Mouse (Mus musculus): ENCODE measurements around the gene Wnt16. TPM values are rescaled to one million over a fixed set of nuclear protein-coding genes. Genes with fewer than 3 reads are reported as not detected.

Gene Wnt16
- total RNA-seq, 2 experiments from 2014 or later = not detected

GRCm38 (mm10) chr6:22325364-22326072 lies 37.5 kb downstream of the Wnt16 start:
- ATAC-seq (ENCODE audit: poor library complexity, severe bottlenecking) = peak; percentile 96

GRCm38 (mm10) chr6:22326289-22326688 lies 38.3 kb downstream of the Wnt16 start:
- ATAC-seq (ENCODE audit: poor library complexity, severe bottlenecking) = no peak

GRCm38 (mm10) chr6:22327091-22327490 lies 39.1 kb downstream of the Wnt16 start:
- no peak for ATAC-seq (ENCODE audit: poor library complexity, severe bottlenecking)

- ATAC-seq (ENCODE audit: poor library complexity, severe bottlenecking) = no peak
Measured at GRCm38 (mm10) chr6:22327931-22328330, 39.9 kb downstream of the Wnt16 start.

- peak; percentile 25; the same call in 1 of the 2 replicates for ATAC-seq (ENCODE audit: poor library complexity, severe bottlenecking)
Measured at GRCm38 (mm10) chr6:22330169-22330960, 42.3 kb downstream of the Wnt16 start.

GRCm38 (mm10) chr6:22332548-22332947 lies 44.5 kb downstream of the Wnt16 start:
- no peak for ATAC-seq (ENCODE audit: poor library complexity, severe bottlenecking)

- peak; percentile 84 for ATAC-seq (ENCODE audit: poor library complexity, severe bottlenecking)
Measured at GRCm38 (mm10) chr6:22339763-22340542, 51.9 kb downstream of the Wnt16 start.

GRCm38 (mm10) chr6:22340779-22341178 lies 52.8 kb downstream of the Wnt16 start:
- ATAC-seq (ENCODE audit: poor library complexity, severe bottlenecking) = no peak

- no peak for ATAC-seq (ENCODE audit: poor library complexity, severe bottlenecking)
Measured at GRCm38 (mm10) chr6:22343292-22343691, 55.3 kb downstream of the Wnt16 start.

- ATAC-seq (ENCODE audit: poor library complexity, severe bottlenecking) = no peak
Measured at GRCm38 (mm10) chr6:22343706-22344105, 55.7 kb downstream of the Wnt16 start.

- no peak for ATAC-seq (ENCODE audit: poor library complexity, severe bottlenecking)
Measured at GRCm38 (mm10) chr6:22344443-22344842, 56.4 kb downstream of the Wnt16 start.

- ATAC-seq (ENCODE audit: poor library complexity, severe bottlenecking) = peak; percentile 74
Measured at GRCm38 (mm10) chr6:22347132-22347902, 59.3 kb downstream of the Wnt16 start.

Other genes starting within 250 kb of the Wnt16 start
- gene Fam3c, start 68.0 kb downstream of the Wnt16 start, total RNA-seq (2015) = 11.6 and 16.4 TPM in 2 replicates
- gene Fam3c, start 68.0 kb downstream of the Wnt16 start, total RNA-seq (2017) = 27.0 and 34.0 TPM in 2 replicates

Data from megakaryocyte, adult 5-6 weeks (primary cell).